Mouse (Mus musculus): ENCODE measurements at regions not wholly inside any gene's neighbourhood (a gene's known extent, or its start where the extent isn't known, plus 50 kb on each side); places are given as distances from the start of the nearest gene placed in this dataset.

GRCm38 (mm10) chr12:6307248-6307963, 931.9 kb upstream of the Klhl29 start:
- DNase-seq (ENCODE audit: low spot score in 2 of 2), result peak in 1 of 2 experiments; percentile 3

DNA sequence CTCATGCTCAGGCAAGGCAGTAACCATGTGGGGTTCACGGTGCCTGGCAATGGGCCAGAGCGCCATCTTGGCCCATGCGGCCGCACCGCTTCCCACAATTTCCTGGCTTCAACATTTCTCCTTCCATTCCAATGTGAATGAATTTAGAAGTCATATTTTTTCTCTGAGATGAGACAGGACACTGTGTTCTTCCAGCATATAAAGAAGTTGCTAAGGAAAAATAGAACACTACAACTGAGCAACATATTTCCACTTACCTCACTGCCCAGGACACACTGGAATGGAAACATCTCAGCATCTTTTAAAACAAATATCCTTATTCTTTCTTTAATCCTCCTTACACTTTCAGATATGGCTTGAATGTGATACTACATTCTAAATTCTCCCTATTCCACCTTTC, 912.1 kb upstream of the Klhl29 start:
- DNase-seq (ENCODE audit: low spot score in 2 of 2), result no peak

GRCm38 (mm10) chr12:6263962-6264361, 888.5 kb upstream of the Klhl29 start:
- peak; percentile 3 to 39 for DNase-seq (ENCODE audit: low spot score in 2 of 2)
